Mouse (Mus musculus) neural tube, embryonic 14.5 days (tissue): ENCODE measurements around the gene Zbtb48. TPM values are rescaled to one million over a fixed set of nuclear protein-coding genes. Genes with fewer than 3 reads are reported as not detected.

Source experiments
- ATAC-seq: fragments of 200-750 bp; cut with Nextera tagmentation; 2 replicates; pipeline ENCODE4 v1.8.0; 2017; ENCODE audit warnings: low read depth, mild to moderate bottlenecking, moderate TSS enrichment, moderate library complexity
- H3K27ac ChIP-seq: fragments of 300-500 bp; sonication (generic); 2 replicates; pipeline ENCODE4 v1.5.1; 2014; ENCODE audit warnings: low read depth, mild to moderate bottlenecking, control low read depth, low read length, moderate library complexity, mixed read lengths
- H3K27me3 ChIP-seq: fragments of 300-500 bp; sonication (generic); 2 replicates; pipeline ENCODE4 v1.6.1; 2014; ENCODE audit warnings: low read length; ENCODE audit not compliant: control insufficient read depth, insufficient read depth
- H3K36me3 ChIP-seq: fragments of 300-500 bp; sonication (generic); 2 replicates; pipeline ENCODE4 v1.6.1; 2014; ENCODE audit warnings: low read length, mixed read lengths; ENCODE audit not compliant: control insufficient read depth, insufficient read depth
- H3K4me1 ChIP-seq: fragments of 300-500 bp; sonication (generic); 2 replicates; pipeline ENCODE4 v1.6.1; 2014; ENCODE audit warnings: low read length; ENCODE audit not compliant: control insufficient read depth, insufficient read depth
- H3K4me2 ChIP-seq: fragments of 300-500 bp; sonication (generic); 2 replicates; pipeline ENCODE4 v1.6.1; 2014; ENCODE audit warnings: mild to moderate bottlenecking, low read depth, low read length, control low read depth
- H3K4me3 ChIP-seq: fragments of 300-500 bp; sonication (generic); 2 replicates; pipeline ENCODE4 v1.5.1; 2014; ENCODE audit warnings: low read depth, low read length, control low read depth, mixed read lengths
- H3K9ac ChIP-seq: fragments of 300-500 bp; sonication (generic); replicated peaks from 2 replicates; pipeline ENCODE4 v1.6.1; 2014; ENCODE audit warnings: low read depth, mild to moderate bottlenecking, control low read depth, low read length, mixed read lengths
- H3K9me3 ChIP-seq: fragments of 300-500 bp; sonication (generic); 2 replicates; pipeline ENCODE4 v1.6.1; 2016; ENCODE audit warnings: low read length; ENCODE audit not compliant: control insufficient read depth
- WGBS: fragments of 180-500 bp; shearing (Covaris S2); extraction: QIAGEN DNeasy Blood & Tissue Kit; methylation state at CpG from one replicate; pipeline ENCODE4 v1.1.7; 2014; 5-methylcytosine and 5-hydroxymethylcytosine counted together
- polyA plus RNA-seq: library from polyadenylated mRNA; unstranded; fragments of >200 nt; fragmentation: Nextera tagmentation; extraction: Ambion mirVana; gene quantifications from 2 replicates; pipeline ENCODE4 v1.2.1, GENCODE M21; 2014

Zbtb48 gene
- 16.2 and 20.7 TPM in 2 replicates for polyA plus RNA-seq

DNA sequence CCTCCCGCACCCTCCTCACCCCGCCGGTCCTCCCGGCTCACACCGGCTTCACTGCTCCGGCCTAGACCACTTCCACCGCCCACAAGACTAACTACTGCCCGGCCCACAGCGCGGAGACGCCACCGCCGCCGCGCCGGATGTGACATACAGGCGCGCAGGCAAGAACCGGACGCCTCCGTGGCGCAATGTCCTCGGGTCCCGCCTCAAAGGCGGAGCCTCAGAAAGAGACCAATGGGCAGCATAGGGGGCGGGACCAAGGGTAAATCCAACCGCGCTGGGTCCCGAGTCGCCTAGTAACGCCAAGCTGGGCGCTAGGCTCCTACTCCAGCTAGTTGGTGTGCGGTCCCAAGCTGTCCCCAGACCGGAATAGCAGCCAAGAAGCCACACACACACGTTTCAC, at the start of gene Zbtb48:
Gene Zbtb48, minus strand, starts transcription at position 148 of the 400 bp plus-strand sequence.
- no peaks in the 10 kb centered on the region for H3K27me3 ChIP-seq
- peak within 1 kb of the TSS; percentile 64 for H3K4me3 ChIP-seq
- 1% methylated on average over 33 of the region's 35 CpGs for WGBS
- peaks cover 42% of the 10 kb centered on the region for H3K4me1 ChIP-seq
- H3K4me2 ChIP-seq = peak within 1 kb of the TSS; percentile 96
- H3K9ac ChIP-seq = peak within 1 kb of the TSS; percentile 65
- peak; percentile 98 for ATAC-seq
- no peaks in the 10 kb centered on the region; the same call in 1 of the 2 replicates for H3K36me3 ChIP-seq
- H3K9me3 ChIP-seq = no peaks in the 10 kb centered on the region
- 0 out of 2 replicates have a peak within 1 kb of the TSS, but pooled peaks have one; percentile 23 for H3K27ac ChIP-seq

DNA sequence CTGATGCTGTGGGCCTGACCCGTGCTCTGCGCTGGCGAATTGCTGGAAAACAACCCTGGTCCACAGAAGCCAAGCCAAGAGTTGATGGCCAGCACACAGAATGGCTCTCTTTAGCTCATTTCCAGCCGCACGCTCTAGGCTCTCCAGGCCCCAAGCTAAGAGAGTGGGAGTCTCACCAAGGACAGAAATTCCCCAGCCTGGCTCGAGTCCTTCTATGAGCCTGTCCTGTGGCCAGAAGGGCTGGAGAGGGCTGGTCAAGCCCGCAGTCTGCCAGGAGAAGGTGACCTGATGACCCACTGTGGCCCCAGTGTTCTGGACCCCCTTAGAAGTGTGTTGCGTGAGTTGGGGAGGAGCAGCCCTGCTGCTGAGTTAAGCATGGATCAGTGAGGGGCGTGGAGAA, 49.7 kb upstream of the Zbtb48 start:
- Histone ChIP-seq H3K9ac (no peak overlapping the region), H3K9me3 (no peaks in the 10 kb centered on the region), H3K4me2 (no peak overlapping the region), H3K4me1 (no peaks in the 10 kb centered on the region), H3K27ac (no peak overlapping the region), H3K4me3 (no peak overlapping the region), H3K27me3 (no peaks in the 10 kb centered on the region), H3K36me3 (no peaks in the 10 kb centered on the region)
- WGBS = 87% methylated on average over 9 of the region's 9 CpGs
- no peak for ATAC-seq

DNA sequence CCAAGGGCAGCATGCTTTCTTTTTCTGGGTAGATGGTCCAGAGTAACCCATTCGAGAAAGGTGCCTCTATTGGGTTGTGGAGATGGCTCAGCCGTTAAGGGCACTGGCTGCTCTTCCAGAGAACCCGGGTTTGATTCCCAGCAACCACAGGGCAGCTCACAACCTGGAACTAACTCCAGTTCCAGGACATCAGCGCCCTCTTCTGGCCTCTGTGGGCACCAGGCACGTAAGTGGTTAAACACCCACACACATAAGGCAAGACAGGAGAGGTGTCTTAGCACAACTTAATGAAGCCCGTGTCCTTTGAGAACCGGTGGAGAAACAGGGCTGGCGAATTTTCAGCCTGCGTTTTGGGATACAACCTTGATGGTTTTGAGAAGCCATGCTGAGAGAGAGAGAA, 47.1 kb upstream of the Zbtb48 start:
- H3K9ac ChIP-seq = no peak overlapping the region
- H3K36me3 ChIP-seq = no peaks in the 10 kb centered on the region
- H3K4me3 ChIP-seq = no peak overlapping the region
- H3K27ac ChIP-seq = no peak overlapping the region
- H3K9me3 ChIP-seq = no peaks in the 10 kb centered on the region
- H3K4me1 ChIP-seq = no peaks in the 10 kb centered on the region
- WGBS = 88% methylated on average over 9 of the region's 9 CpGs
- no peak for ATAC-seq
- H3K27me3 ChIP-seq = no peaks in the 10 kb centered on the region
- H3K4me2 ChIP-seq = no peak overlapping the region

DNA sequence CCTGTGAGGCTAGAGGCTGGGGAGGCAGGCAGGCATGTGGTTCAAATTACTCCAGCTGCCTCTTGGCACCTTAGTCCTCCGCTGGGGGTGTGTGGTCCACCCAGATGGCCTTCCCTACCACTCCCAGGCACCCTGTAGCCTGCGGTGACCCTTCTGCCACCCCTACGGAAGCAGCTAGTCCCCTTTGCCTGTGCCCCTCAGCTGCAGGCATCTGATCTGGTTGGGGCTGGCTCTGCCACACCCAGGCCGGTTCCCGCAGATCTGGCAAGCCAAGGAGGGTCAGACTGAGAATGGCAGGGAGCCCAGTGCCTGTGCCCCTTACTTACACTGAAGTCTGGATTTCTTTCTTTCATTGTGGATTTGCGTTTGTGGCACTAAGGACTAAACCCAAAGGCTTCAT, 46.2 kb upstream of the Zbtb48 start:
- H3K4me3 ChIP-seq = no peak overlapping the region
- no peaks in the 10 kb centered on the region for H3K27me3 ChIP-seq
- no peak overlapping the region for H3K9ac ChIP-seq
- H3K27ac ChIP-seq = no peak overlapping the region
- H3K4me1 ChIP-seq = no peaks in the 10 kb centered on the region
- no peak overlapping the region for H3K4me2 ChIP-seq
- no peaks in the 10 kb centered on the region for H3K36me3 ChIP-seq
- WGBS = 89% methylated on average over 6 of the region's 6 CpGs
- no peaks in the 10 kb centered on the region for H3K9me3 ChIP-seq
- no peak for ATAC-seq

DNA sequence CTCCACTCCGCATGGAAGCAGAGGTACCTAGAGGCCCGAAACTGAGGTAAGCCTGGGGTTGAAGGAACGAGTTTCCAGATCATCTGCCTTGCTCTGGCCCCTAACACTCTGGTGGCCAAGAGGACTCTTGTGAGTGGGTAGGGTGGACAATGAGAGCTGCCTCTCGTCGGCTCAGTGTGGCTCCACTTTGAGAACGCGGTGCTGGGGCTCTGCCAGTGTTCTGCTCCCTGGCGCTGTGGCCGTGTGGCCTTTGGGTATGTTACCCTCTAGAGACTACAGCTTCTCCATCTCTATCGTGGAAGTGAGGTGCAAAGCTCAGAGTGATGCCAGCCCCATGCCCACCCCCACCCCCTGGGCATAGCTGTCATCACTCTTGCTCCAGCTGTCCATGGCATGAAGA, 45.2 kb upstream of the Zbtb48 start:
- Histone ChIP-seq H3K4me1 (no peaks in the 10 kb centered on the region), H3K4me2 (no peak overlapping the region), H3K4me3 (no peak overlapping the region), H3K27ac (no peak overlapping the region), H3K9ac (no peak overlapping the region), H3K27me3 (no peaks in the 10 kb centered on the region), H3K36me3 (no peaks in the 10 kb centered on the region), H3K9me3 (no peaks in the 10 kb centered on the region)
- ATAC-seq = no peak
- WGBS = 73% methylated on average over 10 of the region's 10 CpGs

DNA sequence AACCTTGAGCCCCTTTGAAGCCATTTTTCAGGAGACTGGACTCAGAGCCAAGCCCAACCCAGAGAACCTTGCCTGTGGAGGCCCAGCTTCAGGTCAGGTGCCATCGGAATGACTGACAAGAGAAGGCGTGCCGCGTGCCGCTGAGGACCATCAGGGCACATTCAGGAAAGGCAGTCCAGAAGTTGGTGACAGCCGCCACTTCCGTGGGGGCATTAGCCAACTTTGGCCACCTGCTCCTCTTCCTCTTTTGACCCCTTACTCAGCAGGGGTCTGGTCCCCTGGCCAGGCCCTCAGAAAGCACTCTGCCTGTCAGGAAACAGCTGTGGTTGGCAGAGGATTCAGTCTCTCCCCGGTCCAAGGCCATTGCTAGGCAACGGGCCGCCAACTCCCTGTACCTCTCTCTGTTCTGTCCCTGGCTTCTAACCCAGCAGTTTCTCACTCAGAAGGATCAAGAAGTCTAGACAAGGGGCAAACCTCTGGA, 44.7 kb upstream of the Zbtb48 start, which contains the start of gene Plekhg5:
Gene Plekhg5, plus strand, starts transcription at position 378 of the 481 bp plus-strand sequence.
- Histone ChIP-seq H3K4me1 (no peaks in the 10 kb centered on the region), H3K27me3 (no peaks in the 10 kb centered on the region), H3K4me2 (no peak within 1 kb of the TSS), H3K9ac (no peak within 1 kb of the TSS), H3K9me3 (no peaks in the 10 kb centered on the region), H3K36me3 (no peaks in the 10 kb centered on the region), H3K4me3 (no peak within 1 kb of the TSS), H3K27ac (no peak within 1 kb of the TSS)
- no peak for ATAC-seq
- 63% methylated on average over 10 of the region's 10 CpGs for WGBS

DNA sequence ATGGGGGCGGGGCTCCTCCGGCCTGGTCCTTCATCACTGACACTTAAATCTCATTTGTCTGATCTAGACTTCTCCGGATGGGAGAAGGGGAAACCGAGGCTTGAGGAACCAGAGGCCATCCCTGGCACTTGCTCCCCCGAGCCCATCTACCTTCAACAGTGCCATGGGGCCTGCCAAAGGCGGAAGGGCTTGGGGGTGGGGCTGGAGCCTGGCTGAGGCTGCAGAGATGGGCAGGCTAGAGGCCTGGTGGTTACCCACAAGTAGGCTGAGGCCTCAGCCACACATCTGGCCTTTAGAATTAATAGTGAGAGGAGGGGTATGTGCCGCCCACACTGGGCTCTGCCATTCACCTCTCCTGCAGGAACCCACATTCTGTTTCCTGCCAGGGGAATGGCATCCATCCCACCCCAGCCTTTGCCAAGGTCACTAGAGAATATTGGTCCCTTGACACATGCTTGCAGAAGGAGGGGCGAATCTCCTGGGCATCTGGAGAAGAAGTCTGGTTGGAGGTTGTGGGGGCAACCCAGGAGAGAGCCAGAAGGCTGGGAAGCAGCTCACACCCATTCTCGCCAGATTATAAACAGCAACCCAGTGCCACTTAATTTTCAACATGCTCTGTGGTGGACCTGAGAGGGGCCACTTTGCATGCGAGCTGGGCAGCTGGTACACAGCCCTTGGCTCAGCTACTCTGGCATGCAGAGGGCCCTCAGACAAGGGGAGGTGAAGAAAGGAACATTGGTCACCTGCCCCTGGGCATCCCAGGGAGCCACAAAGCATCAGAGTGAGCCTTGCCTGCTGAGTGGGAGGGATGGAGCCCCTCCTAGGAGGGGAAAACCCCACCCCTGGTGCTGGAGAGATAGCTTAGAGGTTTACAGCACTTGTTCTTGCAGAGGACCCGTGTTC, 43.3 kb upstream of the Zbtb48 start:
- Histone ChIP-seq H3K9me3 (no peaks in the 10 kb centered on the region), H3K27ac (no peak overlapping the region), H3K4me2 (no peak overlapping the region), H3K27me3 (no peaks in the 10 kb centered on the region), H3K4me1 (no peaks in the 10 kb centered on the region), H3K36me3 (no peaks in the 10 kb centered on the region), H3K9ac (no peak overlapping the region), H3K4me3 (no peak overlapping the region)
- ATAC-seq = no peak
- WGBS = 82% methylated on average over 11 of the region's 11 CpGs

DNA sequence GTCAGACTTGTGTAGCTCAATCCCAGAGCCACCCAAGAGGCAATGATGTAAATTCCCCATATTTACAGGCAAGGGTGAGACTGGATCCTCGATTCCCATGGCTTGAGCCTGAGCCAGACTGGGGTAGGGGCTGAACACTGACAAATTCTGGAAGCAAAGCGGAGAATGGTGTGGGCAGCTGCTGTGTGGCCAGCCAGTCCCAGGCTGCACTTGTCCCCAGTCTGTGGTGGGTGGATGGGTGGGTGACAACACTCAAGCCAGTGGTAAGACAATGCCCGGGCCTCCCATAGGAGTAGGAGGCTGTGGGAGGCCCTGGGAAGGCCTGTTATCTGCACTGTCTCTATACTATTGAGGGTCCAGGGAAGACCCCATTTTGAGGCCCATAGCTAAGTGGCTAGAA, 41.8 kb upstream of the Zbtb48 start:
- WGBS = 89% methylated on average over 3 of the region's 3 CpGs
- no peak for ATAC-seq

DNA sequence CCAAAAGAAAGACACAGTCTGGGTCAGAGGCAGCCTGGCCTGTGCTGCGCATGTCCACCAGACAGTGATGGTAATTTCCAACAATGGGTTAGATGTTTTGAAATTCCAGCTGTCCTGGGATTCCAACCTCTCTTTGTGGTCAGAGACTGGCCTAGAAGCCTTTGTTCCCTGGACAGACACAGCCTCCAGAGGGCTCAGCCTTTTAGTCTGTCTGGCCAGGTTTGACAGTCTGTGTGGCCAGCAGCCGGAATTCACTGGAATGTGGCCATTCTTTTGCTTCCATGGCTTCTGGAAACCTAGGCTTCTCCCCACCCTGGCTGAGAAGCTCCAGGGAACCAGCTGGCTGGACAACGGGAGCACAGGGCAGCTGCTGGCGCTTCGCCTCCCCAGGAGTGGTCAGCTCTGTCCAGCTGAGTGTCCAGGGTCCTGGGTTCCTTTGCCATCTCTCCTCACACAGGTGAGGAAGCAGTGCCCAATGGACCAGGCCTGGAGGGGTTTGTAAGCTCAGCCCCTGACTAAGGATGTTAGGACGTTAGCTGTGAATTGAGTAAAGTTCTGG, 40.8 kb upstream of the Zbtb48 start:
- ATAC-seq = no peak
- no peaks in the 10 kb centered on the region for H3K4me1 ChIP-seq
- H3K4me2 ChIP-seq = no peak overlapping the region
- H3K9me3 ChIP-seq = no peaks in the 10 kb centered on the region
- H3K27ac ChIP-seq = no peak overlapping the region
- 76% methylated on average over 6 of the region's 6 CpGs for WGBS
- no peaks in the 10 kb centered on the region for H3K36me3 ChIP-seq
- no peak overlapping the region for H3K4me3 ChIP-seq
- H3K27me3 ChIP-seq = no peaks in the 10 kb centered on the region
- H3K9ac ChIP-seq = no peak overlapping the region

More for the DNA sequence above, 41.8 kb upstream of the Zbtb48 start:
- Histone ChIP-seq H3K36me3 (no peaks in the 10 kb centered on the region), H3K4me1 (no peaks in the 10 kb centered on the region), H3K9ac (no peak overlapping the region), H3K27me3 (no peaks in the 10 kb centered on the region), H3K9me3 (no peaks in the 10 kb centered on the region), H3K4me3 (no peak overlapping the region), H3K27ac (no peak overlapping the region), H3K4me2 (no peak overlapping the region)
